ENCODE assay signal across 17 mouse cellular contexts in the genomic region with DNA sequence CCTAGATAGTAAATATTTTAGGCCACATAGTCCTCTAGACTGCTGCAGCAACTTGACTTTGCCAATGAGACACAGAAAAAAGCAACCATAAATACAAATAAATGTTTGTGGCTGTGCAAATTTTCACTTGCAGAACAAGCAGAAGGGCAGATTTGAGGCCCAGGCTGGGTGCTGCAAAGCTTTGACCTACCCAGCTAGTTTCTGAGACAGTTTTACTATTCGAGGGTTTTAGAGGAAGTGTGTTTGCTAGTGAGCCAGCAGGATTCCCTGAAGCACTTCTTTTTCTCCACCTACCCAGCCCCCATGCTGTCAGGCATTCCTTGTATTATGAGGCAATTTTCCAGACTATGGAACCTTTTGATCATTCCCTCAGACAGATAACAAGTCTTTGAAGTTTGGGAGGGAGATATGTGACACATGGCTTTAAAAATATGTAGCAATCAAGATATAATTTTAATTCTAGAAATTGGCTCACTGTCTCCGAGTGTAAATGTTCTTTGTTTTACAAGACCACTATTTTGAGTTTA. TPM values are rescaled to one million over a fixed set of nuclear protein-coding genes. Genes with fewer than 3 reads are reported as not detected.
DNase-seq lines count a peak whose midpoint lies in the region; ATAC-seq lines count a peak whose summit lies in the region.
"Had no signal": no experiment of that assay in that cellular context is flagged by ENCODE, and none has a peak within 500 bp of the region (broad histone marks: within the 10 kb centered on the region; RNA-seq: fewer than 3 reads in every experiment).

No protein-coding gene starts in this region.

- no peak overlapping the region for H3K4me2 ChIP-seq in lung, embryonic 15.5 days
- H3K4me2 ChIP-seq: heart, embryonic 11.5 days; neural tube, embryonic 13.5 days had no signal

- peak; percentile 8 to 10 for DNase-seq in heart, postnatal 10 days
- no peak for DNase-seq in heart, adult 18-20 months
- no peak for DNase-seq in lung, postnatal 4 days
- peak; percentile 31 for DNase-seq in adrenal gland, postnatal 10 days
- peak; percentile 40 for DNase-seq in embryo, embryonic 11 days
- DNase-seq in heart, adult 9 months (ENCODE audit: low spot score in 2 of 2), result no peak
- DNase-seq: cerebellum, adult 11-12 months; gastrocnemius, postnatal 14 days; heart, postnatal 36 days; kidney, adult 2 months; liver; right cerebral cortex, postnatal 4 days had no signal

- ATAC-seq in lung, embryonic 15.5 days (ENCODE audit: borderline replicate concordance, extremely low read depth, low FRiP score, low TSS enrichment), result peak; percentile 57; the same call in 1 of the 2 replicates

- no peak overlapping the region for H3K4me3 ChIP-seq in lung, embryonic 15.5 days
- H3K4me3 ChIP-seq: embryonic facial prominence, embryonic 10.5 days; erythroblast, embryonic 14.5 days; neural tube, embryonic 13.5 days had no signal

- H3K27ac ChIP-seq in lung, embryonic 15.5 days, result no peak overlapping the region; the same call in 1 of the 2 replicates
- H3K27ac ChIP-seq: embryonic facial prominence, embryonic 10.5 days; neural tube, embryonic 13.5 days had no signal

- H3K36me3 ChIP-seq in lung, embryonic 15.5 days, result no peaks in the 10 kb centered on the region
- H3K36me3 ChIP-seq: embryonic facial prominence, embryonic 10.5 days; neural tube, embryonic 13.5 days had no signal

- 18% methylated on average over 2 of the region's 2 CpGs for WGBS in lung, embryonic 15.5 days

- H3K9ac ChIP-seq in lung, embryonic 15.5 days, result no peak overlapping the region
- H3K9ac ChIP-seq: neural tube, embryonic 13.5 days had no signal

- H3K9me3 ChIP-seq in lung, embryonic 15.5 days, result no peaks in the 10 kb centered on the region
- H3K9me3 ChIP-seq: embryonic facial prominence, embryonic 10.5 days; neural tube, embryonic 13.5 days had no signal

- intact Hi-C loops in heart, postnatal 10 days (cut with DNase I), result no loop called here

- no peaks in the 10 kb centered on the region for H3K4me1 ChIP-seq in lung, embryonic 15.5 days
- H3K4me1 ChIP-seq: neural tube, embryonic 13.5 days had no signal

- H3K27me3 ChIP-seq in lung, embryonic 15.5 days, result no peaks in the 10 kb centered on the region
- H3K27me3 ChIP-seq: neural tube, embryonic 13.5 days had no signal

RNA-seq across cellular contexts. Expression of gene Acyp2, which starts 31.8 kb away (rescaled TPM):
- total RNA-seq in heart, postnatal 10 days (2021), result 10 to 100 TPM; 49.8 to 55.1 TPM
- 10 to 100 TPM; 88.1 to 90.2 TPM for total RNA-seq in heart, adult 18-20 months (2021)
- polyA plus RNA-seq in lung, embryonic 15.5 days (2015; fragmentation: Nextera tagmentation; extraction: Ambion mirVana), result 30.6 and 30.7 TPM in 2 replicates
- 10 to 100 TPM; 41.0 to 42.2 TPM for total RNA-seq in adrenal gland, postnatal 10 days (2021)

Comparison
In these comparisons a context has a peak if more than half of its experiments do, and no peak if none do; other contexts are left out.
1. DNase-seq: peak in heart, postnatal 10 days (2 of 2), adrenal gland, postnatal 10 days (single experiment) and embryo, embryonic 11 days (single experiment); none in heart, adult 18-20 months (0 of 2), lung, postnatal 4 days (0 of 2) and heart, adult 9 months (0 of 2).